Mouse (Mus musculus): ENCODE data around the gene Dcpp2.
"Not testable (repeated sequence)": the region's sequence is repeated elsewhere in the genome, so short reads cannot be mapped to it uniquely, and the experiment has no call there.

The Dcpp2 gene

DNA sequence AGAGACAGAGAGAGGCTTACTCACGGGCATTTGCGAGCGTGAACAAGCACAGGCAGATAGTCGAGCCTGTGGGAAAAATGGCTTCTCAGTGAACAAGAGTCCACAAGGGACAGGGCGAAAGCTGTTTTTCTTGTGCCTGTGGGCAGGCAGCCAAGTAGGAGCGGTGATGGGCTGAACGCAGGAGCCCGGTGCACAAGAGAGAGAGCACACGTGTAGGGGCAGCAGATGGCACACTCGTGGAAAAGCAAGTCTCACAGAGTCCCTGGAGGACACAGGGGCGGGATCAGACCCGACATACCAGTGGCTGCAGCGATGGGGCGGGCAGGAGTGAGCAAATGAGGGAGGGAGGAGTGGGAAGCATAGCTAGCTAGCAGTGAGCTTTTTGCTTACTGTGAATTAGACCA is 44.4 kb downstream of the Dcpp2 start:
- DNase-seq (ENCODE audit: low read depth in 2 of 2, low spot score in 2 of 2): peak in 1 of 2 experiments; percentile 5

DNA sequence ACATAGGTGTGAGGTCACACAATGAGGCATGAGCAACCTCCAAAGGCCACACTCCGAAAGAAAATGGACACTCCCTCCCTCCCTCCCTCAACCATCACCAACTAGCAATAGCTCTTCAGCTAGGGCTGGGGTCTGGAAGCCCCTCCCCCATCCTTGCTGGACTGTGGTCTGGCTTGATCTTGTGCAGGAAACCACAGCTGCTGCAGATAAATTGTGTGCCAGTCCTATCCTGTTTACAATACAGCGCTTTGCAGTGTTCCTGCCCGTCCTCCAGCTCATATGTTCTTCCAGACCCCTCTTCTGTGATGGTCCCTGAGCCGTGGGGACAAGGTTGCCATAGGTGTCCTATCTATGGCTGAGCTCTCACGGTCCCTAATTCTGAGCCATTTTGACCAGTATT is 50.5 kb downstream of the Dcpp2 start:
- no peak for DNase-seq (ENCODE audit: low read depth in 2 of 2, low spot score in 2 of 2)

GRCm38 (mm10) chr17:23941372-23941771 is 60.7 kb downstream of the Dcpp2 start, which contains the start of gene Sbp:
Gene Sbp, plus strand, starts transcription at chr17:23941672.
- no peak for DNase-seq (ENCODE audit: low read depth in 2 of 2, low spot score in 2 of 2)

DNA sequence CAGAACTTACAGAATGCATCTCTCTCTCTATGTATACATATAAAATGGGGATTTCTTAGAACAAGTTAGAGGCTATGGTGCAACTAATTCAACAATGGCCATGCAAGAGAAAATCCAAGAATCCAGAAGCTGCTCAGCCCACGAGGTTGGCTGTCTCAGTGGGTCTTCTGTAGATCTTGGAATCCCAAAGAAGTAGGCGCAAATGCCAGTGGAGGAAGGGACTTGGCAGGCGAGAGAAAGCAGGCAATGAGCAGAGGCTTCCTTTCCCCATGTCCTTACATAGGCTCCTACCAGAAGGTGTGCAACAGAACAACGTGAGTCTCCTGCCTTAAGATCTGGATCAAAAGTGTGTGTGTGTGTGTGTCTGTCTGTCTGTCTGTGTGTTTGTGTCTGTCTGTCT is 66.8 kb downstream of the Dcpp2 start:
- DNase-seq (ENCODE audit: low read depth in 2 of 2, low spot score in 2 of 2): not testable (repeated sequence)

- DNase-seq (ENCODE audit: low read depth in 2 of 2, low spot score in 2 of 2): no peak
Measured at GRCm38 (mm10) chr17:23949068-23949467, 68.4 kb downstream of the Dcpp2 start.
